Mouse (Mus musculus) liver, adult 2 months (tissue): ENCODE measurements around the gene Gcgr. TPM values are rescaled to one million over a fixed set of nuclear protein-coding genes. Genes with fewer than 3 reads are reported as not detected.
A peak's percentile ranks its signal among the peaks of the same experiment; 100 is the strongest.

Experiments used
- DNase-seq: peaks from one replicate; pipeline ENCODE4 v3.0.0-alpha.2; 2011; ENCODE audit warnings: low read depth, low spot score; ENCODE audit errors: extremely low read depth
- H3K27ac ChIP-seq: fragments of 200-500 bp; replicated peaks from 2 replicates; pipeline ENCODE4 v1.5.1; 2012; ENCODE audit warnings: low read depth, mild to moderate bottlenecking, control low read depth, inconsistent platforms, low read length; ENCODE audit not compliant: insufficient read depth
- H3K27me3 ChIP-seq: fragments of 200-500 bp; 2 replicates; pipeline ENCODE4 v1.6.1; 2012; ENCODE audit warnings: mild to moderate bottlenecking, moderate library complexity, low read length, inconsistent platforms; ENCODE audit not compliant: control insufficient read depth, insufficient read depth
- H3K36me3 ChIP-seq: fragments of 200-500 bp; 2 replicates; pipeline ENCODE4 v1.6.1; 2012; ENCODE audit warnings: low read length, inconsistent platforms; ENCODE audit not compliant: control insufficient read depth, insufficient read depth
- H3K4me1 ChIP-seq: fragments of 200-500 bp; 2 replicates; pipeline ENCODE4 v1.6.1; 2011; ENCODE audit warnings: low read length; ENCODE audit not compliant: control insufficient read depth, insufficient read depth
- H3K4me3 ChIP-seq: fragments of 200-500 bp; 2 replicates; pipeline ENCODE4 v1.5.1; 2011; ENCODE audit warnings: low read depth, mild to moderate bottlenecking, control low read depth, low read length, moderate library complexity; ENCODE audit not compliant: insufficient read depth
- H3K79me2 ChIP-seq: fragments of 200-500 bp; 2 replicates; pipeline ENCODE4 v1.6.1; 2012; ENCODE audit warnings: inconsistent platforms, mild to moderate bottlenecking, low read length, moderate library complexity; ENCODE audit not compliant: control insufficient read depth, insufficient read depth
- H3K9ac ChIP-seq: fragments of 200-500 bp; 2 replicates; pipeline ENCODE4 v1.6.1; 2012; ENCODE audit warnings: low read depth, mild to moderate bottlenecking, control low read depth, inconsistent platforms, low read length
- CTCF ChIP-seq: fragments of 200-500 bp; IDR thresholded peaks from 2 replicates; pipeline ENCODE4 v1.5.1; 2011; ENCODE audit warnings: low read depth, low read length, control low read depth
- POLR2A ChIP-seq: fragments of 200-500 bp; IDR thresholded peaks from 2 replicates; pipeline ENCODE4 v1.6.1; 2011; ENCODE audit warnings: low read length, control low read depth; ENCODE audit not compliant: insufficient read depth; ENCODE audit errors: extremely low read depth
- whole genome bisulfite sequencing: fragments of 180-500 bp; shearing (Covaris S2); methylation state at CpG from one replicate; pipeline ENCODE4 v1.1.7; 2018; 5-methylcytosine and 5-hydroxymethylcytosine counted together
- polyA plus RNA-seq: library from polyadenylated mRNA; depleted of rRNA; stranded (reverse); fragments of >200 nt; gene quantifications from 2 replicates; pipeline ENCODE4 v1.2.3, GENCODE M21; 2012
- total RNA-seq: library from RNA; depleted of rRNA; stranded (reverse); fragments of >200 nt; gene quantifications from 2 replicates; pipeline ENCODE4 v1.2.3, GENCODE M21; 2014

Gene Gcgr
- total and polyA plus RNA-seq, 2 experiments = 135 to 561 TPM

- Histone ChIP-seq H3K9ac (no peak overlapping the region), H3K27me3 (no peaks in the 10 kb centered on the region), H3K4me1 (peaks cover 40% of the 10 kb centered on the region), H3K27ac (no peak overlapping the region), H3K79me2 (peaks cover 23% of the 10 kb centered on the region; the same call in 1 of the 2 replicates), H3K4me3 (no peak overlapping the region), H3K36me3 (peaks cover 2% of the 10 kb centered on the region; the same call in 1 of the 2 replicates)
- TF ChIP-seq POLR2A (no peak), CTCF (no peak)
- DNase-seq = no peak
- 74% methylated on average over 3 of the region's 3 CpGs for WGBS
These were observed 4.6 kb downstream of the Gcgr start for GRCm38 (mm10) chr11:120535145-120535544.

GRCm38 (mm10) chr11:120535804-120536203, 5.3 kb downstream of the Gcgr start:
- Histone ChIP-seq H3K9ac (no peak overlapping the region), H3K79me2 (peaks cover 20% of the 10 kb centered on the region; the same call in 1 of the 2 replicates), H3K4me1 (peaks cover 43% of the 10 kb centered on the region), H3K4me3 (no peak overlapping the region), H3K27ac (no peak overlapping the region), H3K27me3 (no peaks in the 10 kb centered on the region), H3K36me3 (peaks cover 2% of the 10 kb centered on the region; the same call in 1 of the 2 replicates)
- TF ChIP-seq POLR2A (no peak), CTCF (no peak)
- DNase-seq = no peak
- 77% methylated on average over 3 of the region's 3 CpGs for WGBS

- peak overlapping the region; percentile 64 for H3K27ac ChIP-seq
These were observed 8.0 kb downstream of the Gcgr start for GRCm38 (mm10) chr11:120538485-120538884.

GRCm38 (mm10) chr11:120538955-120539284, 8.4 kb downstream of the Gcgr start:
- Histone ChIP-seq H3K27ac (peak overlapping the region; percentile 64), H3K4me1 (peaks cover 38% of the 10 kb centered on the region), H3K36me3 (peaks cover 2% of the 10 kb centered on the region; the same call in 1 of the 2 replicates), H3K79me2 (peaks cover 7% of the 10 kb centered on the region; the same call in 1 of the 2 replicates), H3K4me3 (no peak overlapping the region), H3K27me3 (no peaks in the 10 kb centered on the region), H3K9ac (peak overlapping the region; percentile 7)
- TF ChIP-seq CTCF (no peak), POLR2A (no peak)
- no peak for DNase-seq
- 25% methylated on average over 8 of the region's 8 CpGs for WGBS

More at GRCm38 (mm10) chr11:120538485-120538884, 8.0 kb downstream of the Gcgr start:
- Histone ChIP-seq H3K4me1 (peaks cover 38% of the 10 kb centered on the region), H3K9ac (peak overlapping the region; percentile 10), H3K36me3 (peaks cover 2% of the 10 kb centered on the region; the same call in 1 of the 2 replicates), H3K27me3 (no peaks in the 10 kb centered on the region), H3K4me3 (no peak overlapping the region), H3K79me2 (peaks cover 7% of the 10 kb centered on the region; the same call in 1 of the 2 replicates)
- TF ChIP-seq CTCF (no peak), POLR2A (no peak)
- WGBS = 8% methylated on average over 3 of the region's 3 CpGs
- peak; percentile 95 for DNase-seq

- Histone ChIP-seq H3K4me3 (no peak overlapping the region), H3K9ac (peak overlapping the region; percentile 26), H3K36me3 (peaks cover 2% of the 10 kb centered on the region; the same call in 1 of the 2 replicates), H3K27ac (peak overlapping the region; percentile 69), H3K79me2 (peaks cover 5% of the 10 kb centered on the region; the same call in 1 of the 2 replicates), H3K4me1 (peaks cover 36% of the 10 kb centered on the region), H3K27me3 (no peaks in the 10 kb centered on the region)
- 20% methylated on average over 10 of the region's 10 CpGs for WGBS
- peak; percentile 91 for DNase-seq
- TF ChIP-seq CTCF = no peak
- TF ChIP-seq POLR2A = no peak
These were observed 9.0 kb downstream of the Gcgr start for GRCm38 (mm10) chr11:120539285-120540014.

GRCm38 (mm10) chr11:120541907-120542306, 11.4 kb downstream of the Gcgr start:
- Histone ChIP-seq H3K4me1 (peaks cover 32% of the 10 kb centered on the region), H3K9ac (no peak overlapping the region), H3K79me2 (no peaks in the 10 kb centered on the region; the same call in 1 of the 2 replicates), H3K27me3 (no peaks in the 10 kb centered on the region), H3K4me3 (no peak overlapping the region), H3K27ac (peak overlapping the region; percentile 9; the same call in 1 of the 2 replicates), H3K36me3 (no peaks in the 10 kb centered on the region)
- TF ChIP-seq POLR2A = no peak
- peak; percentile 76 for TF ChIP-seq CTCF
- DNase-seq = peak; percentile 68
- WGBS = 43% methylated on average over 4 of the region's 4 CpGs
